Mouse (Mus musculus) brain, embryonic 14.5 days (tissue): ENCODE measurements at regions not wholly inside any gene's neighbourhood (a gene's known extent, or its start where the extent isn't known, plus 50 kb on each side); places are given as distances from the start of the nearest gene placed in this dataset.

Source experiments
- CTCF ChIP-seq: fragments of 200-500 bp; IDR thresholded peaks from 2 replicates; pipeline ENCODE4 v1.5.1; 2012; ENCODE audit warnings: inconsistent platforms, mild to moderate bottlenecking, moderate library complexity, borderline replicate concordance; ENCODE audit not compliant: insufficient read depth, insufficient read length; ENCODE audit errors: extremely low read depth
- POLR2A ChIP-seq: fragments of 200-500 bp; IDR thresholded peaks from 2 replicates; pipeline ENCODE4 v1.6.1; 2012; ENCODE audit warnings: mild to moderate bottlenecking, inconsistent platforms, borderline replicate concordance; ENCODE audit not compliant: poor library complexity, insufficient read depth, insufficient read length, severe bottlenecking; ENCODE audit errors: extremely low read depth

- TF ChIP-seq POLR2A, result no peak
- TF ChIP-seq CTCF, result no peak
These were observed 72.0 kb downstream of the Hoxa1 start for GRCm38 (mm10) chr6:52085932-52086643.
